Mouse (Mus musculus): ENCODE measurements at regions not wholly inside any gene's neighbourhood (a gene's known extent, or its start where the extent isn't known, plus 50 kb on each side); places are given as distances from the start of the nearest gene placed in this dataset.

DNA sequence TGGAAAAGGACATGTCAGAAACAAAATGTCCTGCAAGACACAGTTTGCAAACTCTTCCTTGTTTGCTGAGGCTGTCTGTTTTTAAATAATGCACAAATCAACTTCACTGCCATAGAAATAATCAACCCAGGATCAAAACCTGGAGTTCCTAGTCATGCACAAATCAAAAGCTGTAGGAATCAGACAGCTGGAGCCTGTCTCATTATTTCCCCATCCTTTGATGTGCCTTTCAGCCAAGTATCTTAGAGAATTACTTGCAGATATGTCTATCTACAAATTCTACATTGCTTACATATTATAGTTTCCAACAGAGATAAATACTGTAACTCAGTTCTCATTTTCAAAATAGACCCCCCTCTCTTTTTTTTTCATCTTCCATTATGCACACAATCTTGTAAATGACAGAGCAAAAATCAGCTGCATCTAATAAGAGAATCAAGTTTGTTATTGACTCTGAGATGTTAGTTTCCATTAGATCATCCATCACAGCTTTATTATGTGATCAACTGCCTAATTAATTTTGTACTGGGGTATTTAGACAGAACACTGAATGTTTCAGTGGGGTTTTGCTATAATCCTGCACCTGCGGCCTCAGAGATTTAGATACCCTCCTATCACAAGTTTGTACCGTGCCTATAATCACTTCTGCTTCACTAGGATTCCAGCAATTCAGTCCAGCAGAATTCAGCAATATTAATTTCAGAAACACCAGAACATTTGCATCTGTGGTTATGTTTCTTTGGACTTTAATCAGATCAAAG lies 798.9 kb upstream of the Tenm2 start:
- no peak overlapping the region for H3K27ac ChIP-seq
- WGBS: 89% methylated on average over 2 of the region's 2 CpGs
- no peaks in the 10 kb centered on the region for H3K4me1 ChIP-seq (replicated peaks)

DNA sequence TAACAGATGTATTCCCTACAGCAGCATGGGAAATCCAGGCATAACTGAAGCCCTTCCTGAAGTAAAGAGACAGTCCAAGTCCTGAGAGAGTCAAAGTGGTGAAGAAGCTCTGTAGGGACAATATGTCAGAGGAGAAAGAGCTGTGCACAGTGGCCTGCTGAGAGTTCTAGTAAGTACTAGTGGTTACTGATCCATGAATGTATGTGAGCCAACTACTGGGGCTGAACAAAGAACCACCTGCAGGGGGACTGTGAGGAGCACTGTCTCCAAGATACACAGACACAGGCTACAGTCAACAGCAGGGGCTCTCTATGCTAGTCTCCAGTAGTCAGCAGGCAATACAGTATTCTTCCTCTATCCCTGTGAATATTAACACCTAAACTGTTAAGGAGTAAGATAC lies 785.9 kb upstream of the Tenm2 start:
- no peaks in the 10 kb centered on the region for H3K4me1 ChIP-seq (replicated peaks)
- H3K36me3 ChIP-seq: no peaks in the 10 kb centered on the region
- no peaks in the 10 kb centered on the region for H3K27me3 ChIP-seq
- H3K9ac ChIP-seq (replicated peaks): no peak overlapping the region
- H3K4me2 ChIP-seq: no peak overlapping the region
- H3K4me3 ChIP-seq (replicated peaks): no peak overlapping the region
- H3K27ac ChIP-seq: no peak overlapping the region
- ATAC-seq (ENCODE audit: insufficient number of reproducible peaks, insufficient read depth, low FRiP score, low TSS enrichment, low read depth): no peak
- H3K9me3 ChIP-seq: no peaks in the 10 kb centered on the region

More for the DNA sequence above, 798.9 kb upstream of the Tenm2 start:
- Histone ChIP-seq H3K27me3 (no peaks in the 10 kb centered on the region), H3K9ac (replicated peaks) (no peak overlapping the region), H3K9me3 (no peaks in the 10 kb centered on the region), H3K4me2 (no peak overlapping the region), H3K4me3 (replicated peaks) (no peak overlapping the region), H3K36me3 (no peaks in the 10 kb centered on the region)
- no peak for ATAC-seq (ENCODE audit: insufficient number of reproducible peaks, insufficient read depth, low FRiP score, low TSS enrichment, low read depth)

DNA sequence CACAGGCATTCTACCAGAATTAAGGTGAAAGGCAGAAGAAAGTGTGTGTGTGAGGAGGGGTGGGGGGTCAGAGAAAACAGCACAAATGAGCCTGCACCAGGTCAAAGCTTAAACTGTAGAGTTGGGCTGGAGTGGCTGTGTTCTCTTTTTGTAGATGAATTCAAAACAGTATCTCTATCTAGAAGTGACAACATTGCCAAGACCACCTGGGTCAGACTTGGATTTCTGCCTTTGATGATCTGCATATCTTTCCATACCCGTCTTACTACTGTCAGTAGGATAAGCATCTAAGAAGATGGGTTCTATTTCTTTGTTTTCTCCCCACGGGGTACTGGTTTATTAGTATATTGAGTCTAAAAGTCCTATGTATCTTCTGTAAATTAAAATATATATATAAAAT lies 742.4 kb upstream of the Tenm2 start:
- H3K4me3 ChIP-seq (replicated peaks): no peak overlapping the region
- ATAC-seq (ENCODE audit: insufficient number of reproducible peaks, insufficient read depth, low FRiP score, low TSS enrichment, low read depth): no peak
- H3K36me3 ChIP-seq: no peaks in the 10 kb centered on the region
- H3K4me2 ChIP-seq: no peak overlapping the region
- H3K9me3 ChIP-seq: no peaks in the 10 kb centered on the region
- H3K27ac ChIP-seq: no peak overlapping the region
- H3K9ac ChIP-seq (replicated peaks): no peak overlapping the region
- H3K4me1 ChIP-seq (replicated peaks): no peaks in the 10 kb centered on the region
- WGBS: 82% methylated on average over 2 of the region's 2 CpGs
- H3K27me3 ChIP-seq: no peaks in the 10 kb centered on the region

DNA sequence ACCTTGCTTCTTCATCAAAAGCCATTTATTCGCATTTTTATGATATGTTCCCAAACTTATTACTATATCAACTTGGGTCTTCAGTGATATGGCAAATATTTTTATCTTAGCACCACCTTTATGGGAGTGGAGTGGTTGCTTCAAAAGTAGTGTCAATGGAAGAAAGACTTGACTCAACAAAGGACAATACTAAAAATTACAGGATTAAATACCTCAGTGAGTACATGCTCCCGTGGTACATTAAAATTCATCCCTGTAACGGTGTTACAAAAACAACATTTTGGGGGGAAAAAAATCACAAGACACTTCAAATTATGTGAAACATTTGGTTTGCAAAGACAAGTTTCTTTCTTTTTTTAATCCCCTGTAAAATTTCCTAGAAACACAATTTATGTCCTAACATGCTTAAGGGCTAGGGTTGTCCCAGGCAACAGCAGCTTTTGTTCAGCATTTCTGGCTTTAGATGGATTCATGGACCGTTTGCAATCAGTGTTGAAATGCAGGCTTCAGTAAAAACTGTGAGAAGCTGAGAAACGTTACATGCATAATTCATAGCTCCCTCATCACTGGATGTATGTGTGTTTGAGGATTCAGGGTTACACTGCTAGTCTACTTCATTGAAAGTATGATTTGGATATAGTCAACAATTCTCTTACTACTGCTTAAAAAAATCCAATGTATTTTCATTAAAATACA lies 700.8 kb upstream of the Tenm2 start:
- no peak for ATAC-seq (ENCODE audit: insufficient number of reproducible peaks, insufficient read depth, low FRiP score, low TSS enrichment, low read depth)
- no peak overlapping the region for H3K27ac ChIP-seq

DNA sequence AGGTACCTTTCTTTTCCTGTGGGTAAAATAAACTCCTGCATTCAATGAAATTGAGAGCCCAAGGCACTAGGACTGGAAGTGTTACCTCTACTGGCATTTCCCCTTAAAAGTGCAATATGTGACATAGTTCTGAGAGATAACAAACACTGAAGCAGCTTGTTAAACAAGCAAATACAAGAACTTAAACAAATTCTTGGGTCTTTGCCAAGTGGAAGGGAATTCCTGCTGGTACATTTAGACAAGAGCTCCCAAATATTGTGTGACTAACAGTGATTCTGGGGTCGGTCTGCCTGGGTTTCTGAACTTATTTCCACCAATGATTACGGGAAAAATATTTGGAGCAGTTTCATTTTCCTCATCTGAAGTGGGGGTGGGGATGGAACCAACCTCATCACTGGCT lies 677.4 kb upstream of the Tenm2 start:
- Histone ChIP-seq H3K9ac (replicated peaks) (no peak overlapping the region), H3K27me3 (no peaks in the 10 kb centered on the region), H3K27ac (no peak overlapping the region), H3K4me1 (replicated peaks) (no peaks in the 10 kb centered on the region), H3K4me3 (replicated peaks) (no peak overlapping the region), H3K9me3 (no peaks in the 10 kb centered on the region), H3K4me2 (no peak overlapping the region), H3K36me3 (no peaks in the 10 kb centered on the region)
- no peak for ATAC-seq (ENCODE audit: insufficient number of reproducible peaks, insufficient read depth, low FRiP score, low TSS enrichment, low read depth)
- 82% methylated on average over 2 of the region's 2 CpGs for WGBS

More for the DNA sequence above, 700.8 kb upstream of the Tenm2 start:
- Histone ChIP-seq H3K27me3 (no peaks in the 10 kb centered on the region), H3K4me1 (replicated peaks) (no peaks in the 10 kb centered on the region), H3K9ac (replicated peaks) (no peak overlapping the region), H3K36me3 (no peaks in the 10 kb centered on the region), H3K4me3 (replicated peaks) (no peak overlapping the region), H3K9me3 (no peaks in the 10 kb centered on the region), H3K4me2 (no peak overlapping the region)
- 80% methylated on average over 5 of the region's 5 CpGs for WGBS

DNA sequence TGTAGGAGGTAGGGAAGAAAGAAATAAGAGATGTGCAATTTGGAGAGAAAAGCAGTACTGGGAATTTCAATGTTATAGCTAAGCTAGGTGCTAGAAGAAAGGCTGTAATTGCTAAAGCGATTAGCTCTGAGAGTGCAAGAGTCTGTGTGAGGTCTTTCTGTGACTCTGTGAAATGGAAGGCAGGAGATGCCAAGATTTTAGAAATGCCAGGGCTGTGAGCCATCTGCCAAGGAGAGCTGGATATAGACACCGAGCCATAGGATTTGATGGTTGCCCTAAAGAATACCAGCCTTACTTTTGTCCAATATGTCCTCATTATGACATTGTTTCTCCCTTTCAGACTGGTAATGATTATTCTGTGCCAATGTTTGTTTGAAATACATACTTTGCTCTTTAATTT lies 669.2 kb upstream of the Tenm2 start:
- Histone ChIP-seq H3K9me3 (no peaks in the 10 kb centered on the region), H3K4me2 (no peak overlapping the region), H3K27ac (no peak overlapping the region), H3K9ac (replicated peaks) (no peak overlapping the region), H3K4me3 (replicated peaks) (no peak overlapping the region), H3K36me3 (no peaks in the 10 kb centered on the region), H3K27me3 (no peaks in the 10 kb centered on the region), H3K4me1 (replicated peaks) (no peaks in the 10 kb centered on the region)
- 90% methylated on average over 2 of the region's 2 CpGs for WGBS
- ATAC-seq (ENCODE audit: insufficient number of reproducible peaks, insufficient read depth, low FRiP score, low TSS enrichment, low read depth): no peak

DNA sequence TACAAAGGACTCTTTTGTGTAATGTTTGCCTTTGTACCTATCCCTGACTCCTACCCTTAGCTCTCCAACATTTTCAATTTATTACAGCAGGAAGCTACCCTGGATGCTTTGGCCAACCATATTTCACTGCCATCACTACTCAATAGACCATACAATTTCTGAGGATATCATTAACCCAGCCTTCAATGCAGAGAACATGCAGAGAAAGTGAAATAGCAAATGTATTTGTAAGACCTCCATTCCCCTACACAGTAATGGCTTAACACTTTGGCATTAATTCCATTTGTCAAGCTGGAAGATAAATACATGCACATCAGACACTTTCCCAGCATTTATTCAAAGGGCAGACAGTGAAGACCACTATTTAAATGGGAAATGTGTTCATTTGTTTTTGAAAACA lies 661.9 kb upstream of the Tenm2 start:
- H3K27ac ChIP-seq: no peak overlapping the region
- no peak for ATAC-seq (ENCODE audit: insufficient number of reproducible peaks, insufficient read depth, low FRiP score, low TSS enrichment, low read depth)
- H3K36me3 ChIP-seq: no peaks in the 10 kb centered on the region

DNA sequence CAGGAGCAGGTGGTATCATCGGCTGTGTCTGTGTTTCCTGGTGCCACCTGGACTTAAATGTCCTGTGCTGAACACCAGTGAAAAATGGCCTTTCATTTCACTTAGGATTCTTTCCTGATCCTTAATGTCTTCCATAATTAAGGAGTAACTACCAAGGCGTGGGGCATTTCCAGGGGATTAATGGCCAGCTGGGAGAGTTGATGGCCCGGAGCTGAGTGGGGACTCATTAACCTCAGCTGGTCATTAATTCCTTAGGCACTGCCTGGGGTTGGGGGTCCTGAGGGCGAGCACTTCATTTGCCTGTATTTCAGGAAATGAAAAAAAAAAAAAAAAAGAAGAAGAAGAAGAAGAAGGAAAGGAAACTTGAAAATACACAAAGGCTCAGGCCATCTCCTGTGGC lies 647.0 kb upstream of the Tenm2 start:
- 19% methylated on average over 4 of the region's 4 CpGs for WGBS
- no peak overlapping the region for H3K9ac ChIP-seq (replicated peaks)
- H3K9me3 ChIP-seq: no peaks in the 10 kb centered on the region
- ATAC-seq (ENCODE audit: insufficient number of reproducible peaks, insufficient read depth, low FRiP score, low TSS enrichment, low read depth): no peak
- H3K27me3 ChIP-seq: no peaks in the 10 kb centered on the region
- no peak overlapping the region for H3K4me3 ChIP-seq (replicated peaks)
- no peaks in the 10 kb centered on the region for H3K4me1 ChIP-seq (replicated peaks)
- H3K4me2 ChIP-seq: no peak overlapping the region
- no peak overlapping the region for H3K27ac ChIP-seq
- H3K36me3 ChIP-seq: no peaks in the 10 kb centered on the region

More for the DNA sequence above, 661.9 kb upstream of the Tenm2 start:
- Histone ChIP-seq H3K27me3 (no peaks in the 10 kb centered on the region), H3K4me2 (no peak overlapping the region), H3K4me1 (replicated peaks) (no peaks in the 10 kb centered on the region), H3K9ac (replicated peaks) (no peak overlapping the region), H3K4me3 (replicated peaks) (no peak overlapping the region), H3K9me3 (no peaks in the 10 kb centered on the region)

DNA sequence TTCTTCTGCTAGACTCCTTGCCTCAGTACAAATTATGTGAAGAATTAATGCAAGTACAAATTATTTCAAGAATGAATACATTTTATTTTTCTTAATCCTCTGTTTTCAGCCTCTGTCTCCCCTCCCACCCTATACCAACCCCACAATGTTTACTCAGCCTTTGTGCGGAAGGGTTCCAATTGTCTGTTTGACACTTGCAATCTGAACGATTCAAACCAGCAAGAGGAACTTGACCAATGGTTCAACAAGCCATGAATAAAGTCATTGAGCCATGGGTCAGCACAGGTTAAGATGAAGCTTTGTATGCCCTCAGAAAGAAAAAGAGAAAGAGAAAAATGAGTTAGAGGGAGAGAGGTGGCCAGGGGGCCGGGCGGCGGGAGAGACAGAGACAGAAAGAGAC lies 601.5 kb upstream of the Tenm2 start:
- Histone ChIP-seq H3K36me3 (no peaks in the 10 kb centered on the region), H3K4me1 (replicated peaks) (no peaks in the 10 kb centered on the region), H3K27ac (no peak overlapping the region), H3K4me2 (no peak overlapping the region), H3K4me3 (replicated peaks) (no peak overlapping the region), H3K9ac (replicated peaks) (no peak overlapping the region), H3K9me3 (no peaks in the 10 kb centered on the region), H3K27me3 (no peaks in the 10 kb centered on the region)
- no peak for ATAC-seq (ENCODE audit: insufficient number of reproducible peaks, insufficient read depth, low FRiP score, low TSS enrichment, low read depth)
- 79% methylated on average over 5 of the region's 5 CpGs for WGBS

DNA sequence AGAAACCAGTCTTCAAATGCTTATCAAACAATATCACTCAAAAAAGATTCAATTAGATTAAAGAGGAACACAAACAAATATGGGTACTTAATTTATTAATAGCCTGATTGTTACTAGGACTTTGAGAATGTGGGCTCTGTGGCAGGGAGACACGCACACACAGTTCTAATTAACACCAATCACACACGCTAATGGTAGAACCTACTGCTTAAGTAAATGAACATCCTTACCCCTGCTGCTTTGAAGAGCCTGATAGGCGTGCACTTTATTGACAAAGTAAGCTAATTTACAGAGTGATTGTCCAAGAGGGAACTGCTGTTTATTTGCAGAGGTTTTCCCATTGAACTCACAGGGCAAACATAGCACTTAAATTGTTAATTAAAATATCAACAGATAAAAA lies 595.2 kb upstream of the Tenm2 start:
- H3K4me2 ChIP-seq: no peak overlapping the region
- no peak overlapping the region for H3K4me3 ChIP-seq (replicated peaks)
- 33% methylated on average over 3 of the region's 3 CpGs for WGBS
- H3K27me3 ChIP-seq: no peaks in the 10 kb centered on the region
- H3K27ac ChIP-seq: no peak overlapping the region
- H3K4me1 ChIP-seq (replicated peaks): no peaks in the 10 kb centered on the region
- no peak overlapping the region for H3K9ac ChIP-seq (replicated peaks)
- H3K9me3 ChIP-seq: no peaks in the 10 kb centered on the region
- no peak for ATAC-seq (ENCODE audit: insufficient number of reproducible peaks, insufficient read depth, low FRiP score, low TSS enrichment, low read depth)
- H3K36me3 ChIP-seq: no peaks in the 10 kb centered on the region

DNA sequence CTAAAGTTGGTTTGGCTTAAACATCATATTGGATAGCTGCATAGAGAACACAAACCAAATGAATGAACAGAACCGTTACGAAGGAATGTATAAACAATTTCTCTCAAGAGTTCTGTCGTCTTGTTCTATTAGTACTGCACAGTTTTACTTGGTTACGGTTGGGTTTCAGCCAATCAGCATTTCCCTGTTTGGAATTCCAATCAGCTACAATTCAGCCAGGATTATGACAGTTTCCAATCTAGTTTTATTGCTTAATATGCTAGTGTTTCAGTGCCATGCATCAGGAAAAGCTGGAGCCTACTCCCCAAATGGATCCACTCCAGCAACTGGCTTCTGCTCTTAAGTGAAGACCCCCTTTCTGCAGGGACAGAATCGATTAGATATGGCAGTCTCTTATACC lies 571.0 kb upstream of the Tenm2 start:
- Histone ChIP-seq H3K36me3 (no peaks in the 10 kb centered on the region), H3K9me3 (no peaks in the 10 kb centered on the region), H3K4me3 (replicated peaks) (no peak overlapping the region), H3K27ac (no peak overlapping the region), H3K4me1 (replicated peaks) (no peaks in the 10 kb centered on the region), H3K9ac (replicated peaks) (no peak overlapping the region), H3K27me3 (no peaks in the 10 kb centered on the region), H3K4me2 (no peak overlapping the region)
- ATAC-seq (ENCODE audit: insufficient number of reproducible peaks, insufficient read depth, low FRiP score, low TSS enrichment, low read depth): no peak
- WGBS: 85% methylated on average over 5 of the region's 5 CpGs

Measured in limb, embryonic 12.5 days (tissue).